18 mouse cellular contexts compared by ENCODE assay signal in the genomic region with DNA sequence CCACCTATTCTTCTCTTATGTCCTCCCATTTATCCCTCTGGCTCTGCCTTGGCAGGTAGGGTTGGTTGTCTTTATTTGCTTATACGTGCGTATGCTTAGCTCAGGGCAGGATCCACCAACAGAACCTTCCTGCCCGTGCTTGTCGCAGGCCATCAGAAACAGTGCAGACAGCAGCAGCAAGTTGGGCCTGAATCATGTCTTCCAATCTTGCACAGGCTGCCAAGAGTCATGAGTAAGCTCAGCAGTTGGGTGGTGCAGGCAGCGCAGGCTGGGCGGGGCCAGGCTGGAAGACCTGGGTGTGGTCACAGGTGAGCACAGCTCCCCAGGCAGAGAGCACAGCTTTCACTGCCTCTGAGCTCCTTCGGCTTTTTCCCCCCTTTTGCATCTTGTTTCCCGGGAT. TPM values are rescaled to one million over a fixed set of nuclear protein-coding genes. Genes with fewer than 3 reads are reported as not detected.
DNase-seq lines count a peak whose midpoint lies in the region; ATAC-seq and TF ChIP-seq lines count a peak whose summit lies in the region.
"Had no signal": no experiment of that assay in that cellular context is flagged by ENCODE, and none has a peak within 500 bp of the region (broad histone marks: within the 10 kb centered on the region; RNA-seq: fewer than 3 reads in every experiment).

A gene (plus strand): TSS at position 327 of the 400 bp plus-strand sequence.

- no peak for TF ChIP-seq CTCF in MEL (IDR thresholded peaks at IDR 0.05 in 2 of 3, conservative IDR thresholded peaks at IDR 0.05 in 1 of 3; ENCODE audit: control insufficient read depth in 1 of 3, insufficient read depth in 1 of 3, low read depth in 2 of 3, low read length in 3 of 3, poor library complexity in 1 of 3, severe bottlenecking in 1 of 3)
- no peak for TF ChIP-seq CTCF in stomach, postnatal 0 days (IDR thresholded peaks at IDR 0.05; ENCODE audit: low read depth)

- no peaks in the 10 kb centered on the region for H3K36me3 ChIP-seq in MEL (ENCODE audit: control insufficient read depth in 1 of 2, insufficient read depth in 2 of 2, low read length in 2 of 2)
- H3K36me3 ChIP-seq in intestine, embryonic 15.5 days, result no peaks in the 10 kb centered on the region
- H3K36me3 ChIP-seq in stomach, postnatal 0 days (ENCODE audit: control insufficient read depth, insufficient read depth, low read length), result no peaks in the 10 kb centered on the region
- no peaks in the 10 kb centered on the region for H3K36me3 ChIP-seq in hindbrain, embryonic 12.5 days
- H3K36me3 ChIP-seq: neural tube, embryonic 12.5 days had no signal

- no peak for TF ChIP-seq POLR2A in MEL (IDR thresholded peaks at IDR 0.05; ENCODE audit: control insufficient read depth in 1 of 2, insufficient read depth in 1 of 2, low read depth in 1 of 2, low read length in 2 of 2, poor library complexity in 1 of 2)

- no peak within 1 kb of the TSS for H3K27ac ChIP-seq in MEL (ENCODE audit: control insufficient read depth, low read depth, low read length)
- no peak within 1 kb of the TSS for H3K27ac ChIP-seq in intestine, embryonic 15.5 days
- H3K27ac ChIP-seq in stomach, postnatal 0 days (replicated peaks), result peak within 1 kb of the TSS; percentile 81
- H3K27ac ChIP-seq in hindbrain, embryonic 12.5 days, result no peak within 1 kb of the TSS
- H3K27ac ChIP-seq: gastrocnemius, adult 2 months; neural tube, embryonic 12.5 days had no signal

- no peak for TF ChIP-seq RAD21 in MEL (IDR thresholded peaks at IDR 0.05; ENCODE audit: low read depth, low read length)

- no peaks in the 10 kb centered on the region; a peak in 1 of 4 replicates for H3K4me1 ChIP-seq in MEL (ENCODE audit: control insufficient read depth in 1 of 2, insufficient read depth in 2 of 2, low read length in 2 of 2)
- no peaks in the 10 kb centered on the region for H3K4me1 ChIP-seq in intestine, embryonic 15.5 days (replicated peaks)
- no peaks in the 10 kb centered on the region for H3K4me1 ChIP-seq in stomach, postnatal 0 days (replicated peaks; ENCODE audit: control insufficient read depth, insufficient read depth)
- no peaks in the 10 kb centered on the region for H3K4me1 ChIP-seq in hindbrain, embryonic 12.5 days
- H3K4me1 ChIP-seq: neural tube, embryonic 12.5 days had no signal

- peaks cover 0 to 4% of the 10 kb centered on the region in 2 experiments; a peak in 2 of 4 replicates for H3K27me3 ChIP-seq in MEL (ENCODE audit: control insufficient read depth in 1 of 2, insufficient read depth in 2 of 2, low read length in 2 of 2)
- no peaks in the 10 kb centered on the region for H3K27me3 ChIP-seq in intestine, embryonic 15.5 days (replicated peaks)
- H3K27me3 ChIP-seq in stomach, postnatal 0 days (ENCODE audit: control insufficient read depth, insufficient read depth, low read length), result no peaks in the 10 kb centered on the region
- H3K27me3 ChIP-seq in hindbrain, embryonic 12.5 days, result no peaks in the 10 kb centered on the region
- H3K27me3 ChIP-seq: neural tube, embryonic 12.5 days had no signal

- ATAC-seq in intestine, embryonic 15.5 days, result peak; percentile 92
- ATAC-seq in stomach, postnatal 0 days (ENCODE audit: low FRiP score, low TSS enrichment), result peak; percentile 95
- ATAC-seq in hindbrain, embryonic 12.5 days (ENCODE audit: low FRiP score), result no peak
- ATAC-seq: forebrain, embryonic 14.5 days had no signal

- no peak within 1 kb of the TSS for H3K4me2 ChIP-seq in intestine, embryonic 15.5 days (replicated peaks)
- H3K4me2 ChIP-seq in stomach, postnatal 0 days (replicated peaks; ENCODE audit: low read depth), result 0 out of 2 replicates have a peak within 1 kb of the TSS, but pooled peaks have one; percentile 11
- no peak within 1 kb of the TSS for H3K4me2 ChIP-seq in hindbrain, embryonic 12.5 days (replicated peaks)
- H3K4me2 ChIP-seq: heart, embryonic 11.5 days; liver, embryonic 11.5 days; neural tube, embryonic 12.5 days had no signal

- no peaks in the 10 kb centered on the region for H3K9me3 ChIP-seq in MEL (replicated peaks; ENCODE audit: insufficient read depth, low read length)
- no peaks in the 10 kb centered on the region for H3K9me3 ChIP-seq in intestine, embryonic 15.5 days
- no peaks in the 10 kb centered on the region for H3K9me3 ChIP-seq in stomach, postnatal 0 days (ENCODE audit: control insufficient read depth, low read length)
- no peaks in the 10 kb centered on the region for H3K9me3 ChIP-seq in hindbrain, embryonic 12.5 days (replicated peaks)
- H3K9me3 ChIP-seq: neural tube, embryonic 12.5 days had no signal

- DNase-seq in kidney, postnatal 10 days, result peak; percentile 7
- DNase-seq in kidney, adult 9 months, result no peak
- DNase-seq in MEL (ENCODE audit: low read depth, low spot score), result peak; percentile 37
- DNase-seq in stomach, postnatal 0 days (ENCODE audit: low spot score), result peak; percentile 85
- DNase-seq in adrenal gland, adult 18-20 months (ENCODE audit: low spot score in 2 of 2), result no peak
- DNase-seq in layer of hippocampus, adult 9-11 months, result no peak
- DNase-seq: cerebellum, adult 9-11 months; gastrocnemius, adult 2 months; heart, postnatal 4 days; lung, postnatal 14 days; midbrain, embryonic 14.5 days; right cerebral cortex, adult 18-20 months had no signal

- H3K4me3 ChIP-seq in MEL (ENCODE audit: control insufficient read depth in 1 of 2, insufficient read depth in 1 of 2, low read depth in 2 of 2, low read length in 2 of 2), result no peak within 1 kb of the TSS
- H3K4me3 ChIP-seq in intestine, embryonic 15.5 days (replicated peaks), result no peak within 1 kb of the TSS
- H3K4me3 ChIP-seq in stomach, postnatal 0 days (ENCODE audit: low read depth, low read length), result peak within 1 kb of the TSS; percentile 27
- H3K4me3 ChIP-seq in hindbrain, embryonic 12.5 days, result no peak within 1 kb of the TSS
- H3K4me3 ChIP-seq: gastrocnemius, adult 2 months; neural tube, embryonic 12.5 days had no signal

- no peaks in the 10 kb centered on the region for H3K79me2 ChIP-seq in MEL (ENCODE audit: control insufficient read depth, insufficient read depth, low read length, poor library complexity)

- H3K9ac ChIP-seq in MEL (ENCODE audit: control insufficient read depth, low read depth, low read length, poor library complexity, severe bottlenecking), result no peak within 1 kb of the TSS
- H3K9ac ChIP-seq in intestine, embryonic 15.5 days, result no peak within 1 kb of the TSS
- H3K9ac ChIP-seq in stomach, postnatal 0 days (ENCODE audit: low read length), result peak within 1 kb of the TSS; percentile 31; the same call in 1 of the 2 replicates
- H3K9ac ChIP-seq in hindbrain, embryonic 12.5 days, result no peak within 1 kb of the TSS
- H3K9ac ChIP-seq: neural tube, embryonic 12.5 days had no signal

- WGBS in intestine, embryonic 15.5 days, result 45% methylated on average over 8 of the region's 8 CpGs
- WGBS in stomach, postnatal 0 days, result 28% methylated on average over 8 of the region's 8 CpGs
- 65% methylated on average over 8 of the region's 8 CpGs for WGBS in hindbrain, embryonic 12.5 days

- TF ChIP-seq EP300 in MEL (IDR thresholded peaks at IDR 0.05; ENCODE audit: low read depth in 1 of 2, low read length in 2 of 2), result no peak
- no peak for TF ChIP-seq EP300 in stomach, postnatal 0 days (optimal IDR thresholded peaks at IDR 0.05)

TF ChIP-seq in MEL, 35 proteins besides CTCF, POLR2A, EP300 and RAD21:
- TF ChIP-seq ZKSCAN1 (IDR thresholded peaks at IDR 0.05; ENCODE audit: low read depth, low read length) (no peak), TBP (IDR thresholded peaks at IDR 0.05; ENCODE audit: low read depth, low read length) (no peak)

RNA-seq across cellular contexts. Expression of the gene that starts here (rescaled TPM):
- total RNA-seq in MEL (2012; rRNA removed), result not detected in 2 replicates
- polyA plus RNA-seq in MEL (2012; ENCODE audit: insufficient read depth in 1 of 2, insufficient read length in 2 of 2, low read depth in 1 of 2, low replicate concordance in 2 of 2, missing spikeins in 1 of 2), result not detected
- polyA plus RNA-seq in intestine, embryonic 15.5 days (2015; fragmentation: Nextera tagmentation; extraction: Ambion mirVana), result 0.09 and 0.14 TPM in 2 replicates
- polyA plus RNA-seq in stomach, postnatal 0 days (2015; fragmentation: Nextera tagmentation; extraction: Ambion mirVana), result 116 and 128 TPM in 2 replicates
- 0.21 and 0.38 TPM in 2 replicates for polyA plus RNA-seq in hindbrain, embryonic 12.5 days (2016; fragmentation: Nextera tagmentation; extraction: Ambion mirVana)
- not detected for total RNA-seq in adrenal gland, adult 18-20 months (2021)
- total RNA-seq: gastrocnemius, adult 2 months; heart, postnatal 4 days had no signal
- polyA plus RNA-seq: forebrain, embryonic 14.5 days; liver, embryonic 11.5 days; midbrain, embryonic 14.5 days; neural tube, embryonic 12.5 days had no signal

Comparison
In these comparisons a context has a peak if more than half of its experiments do, and no peak if none do; other contexts are left out.
1. RNA of the gene that starts here (polyA plus RNA-seq): 116 to 128 TPM in stomach, postnatal 0 days; 0.21 to 0.38 TPM in hindbrain, embryonic 12.5 days, 0.09 to 0.14 TPM in intestine, embryonic 15.5 days and not detected in MEL; every median in the first group is over 10 times any median in the second.
2. DNase-seq: peak in kidney, postnatal 10 days (single experiment) and stomach, postnatal 0 days (single experiment); none in kidney, adult 9 months (single experiment), adrenal gland, adult 18-20 months (0 of 2) and layer of hippocampus, adult 9-11 months (single experiment).
3. Peak in DNase-seq in MEL; RNA of the gene not detected or under 1 TPM.
4. Peak in ATAC-seq in intestine, embryonic 15.5 days; RNA of the gene not detected or under 1 TPM.